Mouse (Mus musculus): ENCODE results near the gene Col9a3. TPM values are rescaled to one million over a fixed set of nuclear protein-coding genes. Genes with fewer than 3 reads are reported as not detected.
A peak's percentile ranks its signal among the peaks of the same experiment; 100 is the strongest.

The Col9a3 gene
- polyA plus RNA-seq, 1 experiment from 2014 or later, result 11.5 TPM

- no peaks in the 10 kb centered on the region for H3K4me1 ChIP-seq (ENCODE audit: control insufficient read depth, insufficient read depth, low read length)
- 35% methylated on average over 13 of the region's 13 CpGs for WGBS
- H3K27me3 ChIP-seq (ENCODE audit: control insufficient read depth, insufficient read depth, low read length), result no peaks in the 10 kb centered on the region
- no peak overlapping the region for H3K4me2 ChIP-seq (ENCODE audit: low read depth, low read length)
- no peak overlapping the region for H3K4me3 ChIP-seq (ENCODE audit: low read depth, low read length)
- no peak overlapping the region for H3K9ac ChIP-seq (replicated peaks; ENCODE audit: low read length)
- H3K36me3 ChIP-seq (replicated peaks; ENCODE audit: control insufficient read depth, insufficient read depth, low read depth, low read length), result no peaks in the 10 kb centered on the region
- peak; percentile 81 for DNase-seq (ENCODE audit: low spot score)
- no peak overlapping the region for H3K27ac ChIP-seq (replicated peaks; ENCODE audit: low read depth, low read length)
- H3K9me3 ChIP-seq (replicated peaks; ENCODE audit: control insufficient read depth, low read length), result no peaks in the 10 kb centered on the region
- ATAC-seq (replicated peaks; ENCODE audit: insufficient number of reproducible peaks, low FRiP score, low TSS enrichment, low read depth), result no peak
These were observed 31.2 kb upstream of the Col9a3 start for GRCm38 (mm10) chr2:180566240-180566913.

DNA sequence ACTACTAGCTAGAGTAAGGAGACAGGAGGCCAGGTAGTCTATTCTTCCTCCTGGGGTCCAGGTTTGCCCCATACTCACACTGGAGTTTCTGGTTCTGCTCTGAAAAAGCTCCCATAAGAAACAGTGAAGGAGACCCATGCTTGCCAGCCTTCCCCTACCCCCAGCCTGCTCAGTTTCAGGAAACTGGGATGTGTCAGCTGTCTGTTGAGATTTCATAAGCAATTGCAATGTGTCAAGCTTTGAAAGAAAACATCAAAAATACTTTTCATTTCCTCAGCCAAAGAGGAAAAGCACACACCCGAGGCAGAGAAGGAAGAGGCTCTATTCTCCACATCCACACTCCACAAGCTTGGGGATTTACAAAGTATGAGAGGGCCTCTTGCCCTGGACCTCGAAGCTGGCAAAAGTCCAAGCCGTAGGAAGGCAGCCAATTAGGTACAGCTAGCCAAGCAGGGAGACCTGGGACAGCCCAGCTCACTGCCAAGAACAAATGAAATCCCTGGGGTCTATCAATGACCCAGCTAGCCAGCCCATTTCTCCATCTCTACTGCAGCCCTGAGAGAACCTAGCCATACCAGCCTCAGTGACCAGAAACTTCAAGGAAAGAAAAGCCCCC lies 28.5 kb upstream of the Col9a3 start:
- WGBS, result 49% methylated on average over 3 of the region's 3 CpGs
- no peak for ATAC-seq (replicated peaks; ENCODE audit: insufficient number of reproducible peaks, low FRiP score, low TSS enrichment, low read depth)
- no peak overlapping the region for H3K9ac ChIP-seq (replicated peaks; ENCODE audit: low read length)
- DNase-seq (ENCODE audit: low spot score), result no peak
- no peaks in the 10 kb centered on the region for H3K4me1 ChIP-seq (ENCODE audit: control insufficient read depth, insufficient read depth, low read length)
- no peak overlapping the region for H3K4me3 ChIP-seq (ENCODE audit: low read depth, low read length)
- H3K4me2 ChIP-seq (ENCODE audit: low read depth, low read length), result no peak overlapping the region
- no peaks in the 10 kb centered on the region for H3K36me3 ChIP-seq (replicated peaks; ENCODE audit: control insufficient read depth, insufficient read depth, low read depth, low read length)
- H3K9me3 ChIP-seq (replicated peaks; ENCODE audit: control insufficient read depth, low read length), result no peaks in the 10 kb centered on the region
- no peaks in the 10 kb centered on the region for H3K27me3 ChIP-seq (ENCODE audit: control insufficient read depth, insufficient read depth, low read length)
- no peak overlapping the region for H3K27ac ChIP-seq (replicated peaks; ENCODE audit: low read depth, low read length)

DNA sequence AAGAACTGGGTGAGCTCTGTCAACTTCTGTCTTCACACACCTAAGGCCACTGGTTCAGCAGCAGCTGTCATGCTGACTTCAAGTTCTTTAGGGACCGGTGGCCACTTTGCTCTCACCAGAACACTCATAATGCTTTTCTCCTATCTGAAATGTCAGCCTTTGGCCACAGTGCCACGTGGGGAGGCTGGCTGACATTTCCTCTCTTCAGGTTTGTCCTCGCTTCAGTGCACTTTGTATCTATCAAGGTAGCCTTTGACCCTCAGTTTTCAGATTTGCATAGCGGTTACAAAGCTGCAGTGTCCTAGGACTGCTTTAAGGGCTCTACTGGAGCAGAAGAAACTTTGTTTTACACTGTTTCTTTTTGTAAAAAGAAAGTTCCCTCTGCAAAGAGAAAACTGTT lies 21.1 kb upstream of the Col9a3 start:
- H3K4me2 ChIP-seq (ENCODE audit: low read depth, low read length), result no peak overlapping the region
- H3K27ac ChIP-seq (replicated peaks; ENCODE audit: low read depth, low read length), result no peak overlapping the region
- no peaks in the 10 kb centered on the region for H3K4me1 ChIP-seq (ENCODE audit: control insufficient read depth, insufficient read depth, low read length)
- WGBS, result 46% methylated on average over 4 of the region's 4 CpGs
- H3K36me3 ChIP-seq (replicated peaks; ENCODE audit: control insufficient read depth, insufficient read depth, low read depth, low read length), result no peaks in the 10 kb centered on the region
- no peaks in the 10 kb centered on the region for H3K27me3 ChIP-seq (ENCODE audit: control insufficient read depth, insufficient read depth, low read length)
- no peak overlapping the region for H3K9ac ChIP-seq (replicated peaks; ENCODE audit: low read length)
- H3K4me3 ChIP-seq (ENCODE audit: low read depth, low read length), result no peak overlapping the region
- ATAC-seq (replicated peaks; ENCODE audit: insufficient number of reproducible peaks, low FRiP score, low TSS enrichment, low read depth) (no peak), DNase-seq (ENCODE audit: low spot score) (no peak)
- H3K9me3 ChIP-seq (replicated peaks; ENCODE audit: control insufficient read depth, low read length), result no peaks in the 10 kb centered on the region

- Histone ChIP-seq H3K4me1 (ENCODE audit: control insufficient read depth, insufficient read depth, low read length) (no peaks in the 10 kb centered on the region; the same call in 1 of the 2 replicates), H3K36me3 (replicated peaks; ENCODE audit: control insufficient read depth, insufficient read depth, low read depth, low read length) (no peaks in the 10 kb centered on the region), H3K27ac (replicated peaks; ENCODE audit: low read depth, low read length) (no peak overlapping the region), H3K9ac (replicated peaks; ENCODE audit: low read length) (no peak overlapping the region), H3K27me3 (ENCODE audit: control insufficient read depth, insufficient read depth, low read length) (no peaks in the 10 kb centered on the region), H3K4me2 (ENCODE audit: low read depth, low read length) (no peak overlapping the region), H3K4me3 (ENCODE audit: low read depth, low read length) (no peak overlapping the region), H3K9me3 (replicated peaks; ENCODE audit: control insufficient read depth, low read length) (no peaks in the 10 kb centered on the region)
- no peak for ATAC-seq (replicated peaks; ENCODE audit: insufficient number of reproducible peaks, low FRiP score, low TSS enrichment, low read depth)
- WGBS, result 8% methylated on average over 3 of the region's 3 CpGs
- peak; percentile 78 for DNase-seq (ENCODE audit: low spot score)
These were observed 18.9 kb upstream of the Col9a3 start for GRCm38 (mm10) chr2:180578686-180579085.

DNA sequence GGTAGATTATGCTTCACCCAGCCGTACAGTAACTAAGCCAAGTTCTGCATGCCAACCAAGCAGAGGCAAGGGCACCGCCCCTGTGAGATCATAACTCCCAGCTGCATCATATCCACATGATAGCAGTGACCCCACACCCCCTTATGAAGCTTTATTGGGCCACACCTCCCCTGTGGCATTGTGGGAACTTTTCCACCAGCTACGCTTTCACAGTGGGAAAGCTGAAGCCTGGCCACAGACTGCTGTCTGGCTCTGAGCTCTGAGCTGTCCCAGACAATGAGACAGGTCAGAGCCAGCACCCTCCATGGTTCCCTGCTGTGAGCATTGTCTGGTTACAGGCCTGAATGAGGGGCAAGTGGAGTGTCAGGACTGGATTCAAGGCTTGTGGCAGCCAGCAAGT lies 16.6 kb upstream of the Col9a3 start, which contains the start of gene Mrgbp:
TSS of gene Mrgbp (plus strand) at position 303 of the 400 bp plus-strand sequence.
- no peak within 1 kb of the TSS for H3K4me2 ChIP-seq (ENCODE audit: low read depth, low read length)
- WGBS, result 86% methylated on average over 3 of the region's 3 CpGs
- ATAC-seq (replicated peaks; ENCODE audit: insufficient number of reproducible peaks, low FRiP score, low TSS enrichment, low read depth) (no peak), DNase-seq (ENCODE audit: low spot score) (no peak)
- no peak within 1 kb of the TSS for H3K4me3 ChIP-seq (ENCODE audit: low read depth, low read length)
- no peak within 1 kb of the TSS for H3K27ac ChIP-seq (replicated peaks; ENCODE audit: low read depth, low read length)
- no peak within 1 kb of the TSS for H3K9ac ChIP-seq (replicated peaks; ENCODE audit: low read length)
- H3K4me1 ChIP-seq (ENCODE audit: control insufficient read depth, insufficient read depth, low read length), result no peaks in the 10 kb centered on the region; the same call in 1 of the 2 replicates
- H3K36me3 ChIP-seq (replicated peaks; ENCODE audit: control insufficient read depth, insufficient read depth, low read depth, low read length), result no peaks in the 10 kb centered on the region; the same call in 1 of the 2 replicates
- no peaks in the 10 kb centered on the region for H3K9me3 ChIP-seq (replicated peaks; ENCODE audit: control insufficient read depth, low read length)
- no peaks in the 10 kb centered on the region for H3K27me3 ChIP-seq (ENCODE audit: control insufficient read depth, insufficient read depth, low read length)

- H3K27me3 ChIP-seq (ENCODE audit: control insufficient read depth, insufficient read depth, low read length), result no peaks in the 10 kb centered on the region
- H3K9ac ChIP-seq (replicated peaks; ENCODE audit: low read length), result peak overlapping the region; percentile 93
- peak; percentile 97 for DNase-seq (ENCODE audit: low spot score)
- H3K36me3 ChIP-seq (replicated peaks; ENCODE audit: control insufficient read depth, insufficient read depth, low read depth, low read length), result no peaks in the 10 kb centered on the region; the same call in 1 of the 2 replicates
- peak overlapping the region; percentile 62; the same call in 1 of the 2 replicates for H3K27ac ChIP-seq (replicated peaks; ENCODE audit: low read depth, low read length)
- peak; percentile 77 for ATAC-seq (replicated peaks; ENCODE audit: insufficient number of reproducible peaks, low FRiP score, low TSS enrichment, low read depth)
- under 1% methylated on average over 52 of the region's 57 CpGs for WGBS
- no peaks in the 10 kb centered on the region; the same call in 1 of the 2 replicates for H3K4me1 ChIP-seq (ENCODE audit: control insufficient read depth, insufficient read depth, low read length)
- H3K4me2 ChIP-seq (ENCODE audit: low read depth, low read length), result peak overlapping the region; percentile 80
- peak overlapping the region; percentile 86 for H3K4me3 ChIP-seq (ENCODE audit: low read depth, low read length)
- H3K9me3 ChIP-seq (replicated peaks; ENCODE audit: control insufficient read depth, low read length), result no peaks in the 10 kb centered on the region
These were observed 15.0 kb upstream of the Col9a3 start for GRCm38 (mm10) chr2:180582481-180583153.

GRCm38 (mm10) chr2:180583154-180583507 lies 14.5 kb upstream of the Col9a3 start:
- H3K4me3 ChIP-seq (ENCODE audit: low read depth, low read length), result peak overlapping the region; percentile 86
- DNase-seq (ENCODE audit: low spot score), result no peak
- no peaks in the 10 kb centered on the region for H3K9me3 ChIP-seq (replicated peaks; ENCODE audit: control insufficient read depth, low read length)
- no peak overlapping the region for H3K27ac ChIP-seq (replicated peaks; ENCODE audit: low read depth, low read length)
- H3K9ac ChIP-seq (replicated peaks; ENCODE audit: low read length), result peak overlapping the region; percentile 93
- no peaks in the 10 kb centered on the region; the same call in 1 of the 2 replicates for H3K36me3 ChIP-seq (replicated peaks; ENCODE audit: control insufficient read depth, insufficient read depth, low read depth, low read length)
- H3K4me2 ChIP-seq (ENCODE audit: low read depth, low read length), result peak overlapping the region; percentile 80
- ATAC-seq (replicated peaks; ENCODE audit: insufficient number of reproducible peaks, low FRiP score, low TSS enrichment, low read depth), result 0 out of 2 replicates have a peak, but pooled peaks have one; percentile 4
- H3K4me1 ChIP-seq (ENCODE audit: control insufficient read depth, insufficient read depth, low read length), result no peaks in the 10 kb centered on the region; the same call in 1 of the 2 replicates
- WGBS, result 42% methylated on average over 6 of the region's 7 CpGs
- no peaks in the 10 kb centered on the region for H3K27me3 ChIP-seq (ENCODE audit: control insufficient read depth, insufficient read depth, low read length)

Data from embryonic facial prominence, embryonic 11.5 days (tissue).